Comparison of ENCODE assay signal across 20 mouse cellular contexts in the genomic region with DNA sequence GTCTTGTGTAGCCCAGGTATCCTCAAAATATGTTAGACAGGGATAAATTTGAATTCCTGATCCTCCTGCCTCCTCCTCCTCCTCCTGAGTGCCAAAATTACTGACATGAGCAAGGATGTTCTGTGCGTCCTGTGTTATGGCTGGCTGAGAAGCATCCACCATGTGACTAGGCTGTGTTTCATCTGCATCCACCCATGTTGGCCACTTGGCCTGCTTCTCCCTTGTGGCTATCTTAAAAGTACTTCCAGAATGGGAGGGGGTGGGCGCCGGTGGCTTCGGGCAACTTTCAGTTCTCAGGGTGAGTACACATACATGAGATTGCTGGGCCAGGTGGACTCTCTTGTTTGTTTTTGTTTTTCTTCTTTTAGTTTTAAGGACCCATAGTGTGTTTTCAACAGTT. TPM values are rescaled to one million over a fixed set of nuclear protein-coding genes. Genes with fewer than 3 reads are reported as not detected.
"Had no signal": no experiment of that assay in that cellular context is flagged by ENCODE, and none has a peak within 500 bp of the region (broad histone marks: within the 10 kb centered on the region; RNA-seq: fewer than 3 reads in every experiment).

No protein-coding gene starts in this region.

- H3K9me3 ChIP-seq: limb, embryonic 12.5 days; limb, embryonic 15.5 days; lung, embryonic 15.5 days; megakaryocyte, embryonic 14.5 days; neural tube, embryonic 13.5 days; stomach, embryonic 15.5 days had no signal

- H3K4me3 ChIP-seq: limb, embryonic 12.5 days; limb, embryonic 15.5 days; lung, embryonic 15.5 days; megakaryocyte, embryonic 14.5 days; neural tube, embryonic 13.5 days; stomach, embryonic 15.5 days had no signal

- H3K4me2 ChIP-seq: limb, embryonic 12.5 days; limb, embryonic 15.5 days; liver, embryonic 11.5 days; lung, embryonic 15.5 days; midbrain, embryonic 11.5 days; neural tube, embryonic 13.5 days; stomach, embryonic 15.5 days had no signal

- H3K9ac ChIP-seq: limb, embryonic 12.5 days; limb, embryonic 15.5 days; liver, embryonic 14.5 days; lung, embryonic 15.5 days; neural tube, embryonic 13.5 days; stomach, embryonic 15.5 days had no signal

- DNase-seq: kidney, adult 11 months; kidney, adult 8-10 months; kidney, postnatal 36 days; left cerebral cortex, postnatal 4 days; right cerebral cortex, postnatal 25 days; spleen, adult 18-20 months; thymus, postnatal 25 days had no signal

- H3K27ac ChIP-seq: kidney, postnatal 0 days; limb, embryonic 12.5 days; limb, embryonic 15.5 days; liver, embryonic 14.5 days; lung, embryonic 15.5 days; stomach, embryonic 15.5 days had no signal

- H3K36me3 ChIP-seq: limb, embryonic 12.5 days; limb, embryonic 15.5 days; lung, embryonic 15.5 days; neural tube, embryonic 13.5 days; stomach, embryonic 15.5 days had no signal

- H3K27me3 ChIP-seq: limb, embryonic 12.5 days; lung, embryonic 15.5 days; neural tube, embryonic 13.5 days; stomach, embryonic 15.5 days had no signal

RNA-seq across cellular contexts. Expression of a gene that starts 25.5 kb away (rescaled TPM):
- total RNA-seq: layer of hippocampus, postnatal 14 days; neutrophil, adult 5-6 weeks had no signal
- polyA plus RNA-seq: limb, embryonic 15.5 days; lung, embryonic 15.5 days; midbrain, embryonic 14.5 days had no signal
